Mouse (Mus musculus): ENCODE results near the gene Gm9736. TPM values are rescaled to one million over a fixed set of nuclear protein-coding genes. Genes with fewer than 3 reads are reported as not detected.
"Not testable (repeated sequence)": the region's sequence is repeated elsewhere in the genome, so short reads cannot be mapped to it uniquely, and the experiment has no call there.

Gene Gm9736
- total RNA-seq (2021), result not detected

GRCm38 (mm10) chr10:77751254-77751653, at the start of gene Gm9736:
Gm9736 (minus strand) TSS chr10:77751354.
- intact Hi-C loops (cut with DNase I); DNase-seq: not testable (repeated sequence)

- no peak for DNase-seq
Observed at GRCm38 (mm10) chr10:77798921-77799508, 47.9 kb upstream of the Gm9736 start, which contains the start of gene Gm19668. Gm19668 (minus strand) TSS chr10:77799133.

DNA sequence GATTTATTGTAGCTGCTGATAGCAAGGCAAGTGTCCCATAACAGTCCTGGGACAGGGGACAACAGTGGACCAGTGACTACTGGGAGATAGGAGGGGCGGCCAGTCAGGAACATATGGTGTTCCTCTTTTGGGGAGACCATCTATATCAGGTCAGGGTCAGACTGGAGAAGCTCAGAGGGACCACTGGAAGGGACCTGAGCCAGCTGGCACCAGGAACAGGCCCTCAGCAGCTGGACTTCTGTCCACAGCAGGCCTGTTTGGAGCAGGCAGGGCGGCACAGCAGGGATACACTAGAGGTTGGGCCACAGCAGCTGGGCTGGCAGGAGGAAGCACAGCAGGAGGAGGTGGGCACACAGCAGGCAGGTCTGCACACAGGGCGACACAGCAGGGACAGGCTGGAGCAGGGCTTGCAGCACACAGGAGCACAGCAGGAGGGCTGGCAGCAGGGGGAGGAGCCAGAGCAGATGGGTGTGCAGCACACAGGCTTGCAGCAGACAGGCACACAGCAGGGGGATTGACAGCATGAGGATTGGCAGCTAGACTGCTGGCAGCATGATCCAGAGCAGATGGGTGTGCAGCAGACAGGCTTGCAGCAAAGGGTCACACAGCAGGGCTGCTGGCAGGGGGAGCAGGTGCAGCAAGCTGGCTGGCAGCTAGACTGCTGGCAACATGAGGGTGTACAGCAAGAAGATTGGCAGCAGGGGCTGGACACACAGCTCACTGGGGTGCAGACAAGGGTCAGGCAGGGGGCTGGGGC, 47.2 kb upstream of the Gm9736 start:
- intact Hi-C loops (cut with DNase I); DNase-seq: not testable (repeated sequence)

More at GRCm38 (mm10) chr10:77798921-77799508, 47.9 kb upstream of the Gm9736 start, which contains the start of gene Gm19668:
- intact Hi-C loops (cut with DNase I), result no loop called here

GRCm38 (mm10) chr10:77797677-77798076, 46.5 kb upstream of the Gm9736 start:
- intact Hi-C loops (cut with DNase I), result no loop called here
- no peak for DNase-seq

DNA sequence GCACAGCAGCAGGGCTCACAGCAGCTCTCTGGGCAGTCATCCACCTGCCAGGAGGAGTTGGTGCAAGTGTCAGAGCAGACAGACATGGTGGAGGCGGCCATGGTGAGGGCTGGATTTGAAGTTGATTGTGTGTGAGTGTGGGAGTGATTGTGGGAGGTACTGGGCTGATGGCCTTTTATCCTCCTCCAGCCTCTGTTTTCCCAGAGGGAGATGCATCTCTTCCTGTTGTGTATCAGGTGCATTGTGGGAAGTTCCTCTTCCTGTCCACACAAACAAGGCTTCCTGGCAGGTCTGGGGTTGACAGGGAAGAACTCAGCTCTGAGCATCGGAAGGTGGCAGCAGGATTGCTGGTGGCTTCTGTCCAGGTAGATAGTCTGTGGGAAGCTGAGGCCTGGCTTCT, 43.8 kb upstream of the Gm9736 start, which contains the start of gene Gm9639:
Gene Gm9639, minus strand, starts transcription at position 101 of the 400 bp plus-strand sequence.
- intact Hi-C loops (cut with DNase I), result no loop called here
- no peak for DNase-seq

GRCm38 (mm10) chr10:77788621-77789020, 37.5 kb upstream of the Gm9736 start:
- intact Hi-C loops (cut with DNase I), result no loop called here
- no peak for DNase-seq

DNA sequence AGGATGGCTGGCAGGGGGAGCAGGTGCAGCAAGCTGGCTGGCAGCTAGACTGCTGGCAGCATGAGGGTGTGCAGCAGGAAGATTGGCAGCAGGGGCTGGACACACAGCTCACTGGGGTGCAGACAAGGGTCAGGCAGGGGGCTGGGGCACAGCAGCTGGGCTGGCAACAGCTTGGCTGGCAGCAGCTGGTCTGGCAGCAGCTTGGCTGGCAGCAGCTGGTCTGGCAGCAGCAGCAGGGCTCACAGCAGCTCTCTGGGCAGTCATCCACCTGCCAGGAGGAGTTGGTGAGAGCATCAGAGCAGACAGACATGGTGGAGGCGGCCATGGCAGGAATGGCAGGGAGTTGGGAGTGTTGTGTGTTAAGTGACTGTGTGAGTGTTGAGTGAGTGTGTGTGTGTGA, 36.7 kb upstream of the Gm9736 start, which contains the start of gene Gm7137:
Gene Gm7137, minus strand, starts transcription at position 325 of the 400 bp plus-strand sequence.
- intact Hi-C loops (cut with DNase I), result not testable (repeated sequence)
- peak; percentile 13 to 21 for DNase-seq

- intact Hi-C loops (cut with DNase I); DNase-seq: not testable (repeated sequence)
Observed at GRCm38 (mm10) chr10:77783396-77783795, 32.2 kb upstream of the Gm9736 start.

GRCm38 (mm10) chr10:77782442-77782841, 31.3 kb upstream of the Gm9736 start, which contains the start of gene Gm3250:
Gm3250 (minus strand) TSS chr10:77782542.
- DNase-seq; intact Hi-C loops (cut with DNase I): not testable (repeated sequence)

GRCm38 (mm10) chr10:77776844-77777243, 25.7 kb upstream of the Gm9736 start, which contains the start of gene Gm7138:
Gm7138 (minus strand) TSS chr10:77776944.
- DNase-seq; intact Hi-C loops (cut with DNase I): not testable (repeated sequence)

DNA sequence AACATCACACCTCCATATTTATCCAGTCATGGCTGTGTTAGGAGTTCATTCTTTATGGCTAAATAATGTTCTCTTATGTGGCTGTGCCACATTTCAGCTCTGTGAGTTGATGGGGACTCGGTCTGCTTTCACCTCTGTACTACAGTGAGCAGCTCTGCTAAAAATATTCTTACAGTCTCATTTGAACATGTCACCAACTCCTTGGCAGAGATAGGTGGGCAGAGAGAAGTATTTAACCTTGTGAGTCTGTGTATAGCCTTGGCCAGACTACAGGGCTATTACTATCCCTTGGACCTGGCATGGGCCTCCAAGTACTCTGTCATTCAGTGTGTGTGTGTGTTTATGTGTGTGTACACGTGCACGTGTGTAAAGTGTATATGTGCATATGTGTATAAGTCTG, 21.0 kb upstream of the Gm9736 start:
- DNase-seq, result not testable (repeated sequence)

GRCm38 (mm10) chr10:77771225-77771624, 20.1 kb upstream of the Gm9736 start, which contains the start of gene Gm3238:
Gm3238 (minus strand) TSS chr10:77771325.
- DNase-seq; intact Hi-C loops (cut with DNase I): not testable (repeated sequence)

More for the DNA sequence above, 21.0 kb upstream of the Gm9736 start:
- intact Hi-C loops (cut with DNase I), result not testable (repeated sequence)

DNA sequence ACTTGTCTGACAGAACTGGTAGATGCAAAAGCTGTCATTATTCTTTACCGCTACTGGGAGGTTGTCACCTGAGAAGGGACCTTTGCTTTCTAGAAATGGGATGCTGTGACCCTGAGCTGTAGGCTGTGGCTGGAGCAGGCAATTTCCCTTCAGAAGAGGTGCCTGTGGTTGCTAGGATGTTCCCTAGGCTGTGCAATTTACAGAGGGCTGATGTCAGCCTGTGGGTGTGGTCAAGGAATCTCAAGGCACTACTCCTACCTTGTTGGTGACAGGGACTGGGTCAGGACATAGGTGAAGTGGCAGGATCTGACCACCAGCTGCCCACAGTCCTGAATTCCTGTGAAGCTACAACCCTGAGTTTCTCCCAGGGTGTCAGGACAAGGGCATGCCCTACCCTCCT, 18.6 kb upstream of the Gm9736 start:
- intact Hi-C loops (cut with DNase I), result no loop called here
- DNase-seq, result no peak

DNA sequence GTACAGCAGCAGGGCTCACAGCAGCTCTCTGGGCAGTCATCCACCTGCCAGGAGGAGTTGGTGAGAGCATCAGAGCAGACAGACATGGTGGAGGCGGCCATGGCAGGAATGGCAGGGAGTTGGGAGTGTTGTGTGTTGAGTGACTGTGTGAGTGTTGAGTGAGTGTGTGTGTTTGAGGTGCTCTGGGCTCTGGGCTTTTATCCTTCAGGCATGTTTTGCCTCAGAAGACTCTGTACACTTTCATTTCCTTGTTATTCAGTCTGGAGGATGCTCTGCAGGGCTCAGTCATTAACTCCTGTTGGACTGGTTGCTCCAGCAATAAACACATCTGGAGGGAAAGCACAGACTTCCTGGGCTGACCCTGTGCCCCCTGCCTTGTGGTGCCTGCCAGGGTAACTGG, 8.4 kb upstream of the Gm9736 start, which contains the start of gene Gm3233:
Gene Gm3233, minus strand, starts transcription at position 101 of the 400 bp plus-strand sequence.
- intact Hi-C loops (cut with DNase I); DNase-seq: not testable (repeated sequence)

- DNase-seq, result no peak
- intact Hi-C loops (cut with DNase I), result no loop called here
Observed at GRCm38 (mm10) chr10:77753448-77753847, 2.3 kb upstream of the Gm9736 start.

- DNase-seq; intact Hi-C loops (cut with DNase I): not testable (repeated sequence)
Observed at GRCm38 (mm10) chr10:77752312-77752711, 1.2 kb upstream of the Gm9736 start.

DNA sequence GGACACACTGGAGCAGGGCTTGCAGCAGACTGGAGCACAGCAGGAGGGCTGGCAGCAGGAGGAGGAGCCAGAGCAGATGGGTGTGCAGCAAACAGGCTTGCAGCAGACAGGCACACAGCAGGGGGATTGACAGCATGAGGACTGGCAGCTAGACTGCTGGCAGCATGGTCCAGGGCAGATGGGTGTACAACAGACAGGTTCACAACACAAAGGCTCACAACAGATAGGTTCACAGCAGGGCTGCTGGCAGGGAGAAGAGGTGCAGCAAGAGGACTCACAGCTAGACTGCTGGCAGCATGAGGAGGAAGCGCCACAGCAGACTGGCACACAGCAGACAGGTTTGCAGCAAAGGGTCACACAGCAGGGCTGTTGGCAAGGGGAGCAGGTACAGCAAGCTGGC, 468 bp downstream of the Gm9736 start:
- DNase-seq; intact Hi-C loops (cut with DNase I): not testable (repeated sequence)

DNA sequence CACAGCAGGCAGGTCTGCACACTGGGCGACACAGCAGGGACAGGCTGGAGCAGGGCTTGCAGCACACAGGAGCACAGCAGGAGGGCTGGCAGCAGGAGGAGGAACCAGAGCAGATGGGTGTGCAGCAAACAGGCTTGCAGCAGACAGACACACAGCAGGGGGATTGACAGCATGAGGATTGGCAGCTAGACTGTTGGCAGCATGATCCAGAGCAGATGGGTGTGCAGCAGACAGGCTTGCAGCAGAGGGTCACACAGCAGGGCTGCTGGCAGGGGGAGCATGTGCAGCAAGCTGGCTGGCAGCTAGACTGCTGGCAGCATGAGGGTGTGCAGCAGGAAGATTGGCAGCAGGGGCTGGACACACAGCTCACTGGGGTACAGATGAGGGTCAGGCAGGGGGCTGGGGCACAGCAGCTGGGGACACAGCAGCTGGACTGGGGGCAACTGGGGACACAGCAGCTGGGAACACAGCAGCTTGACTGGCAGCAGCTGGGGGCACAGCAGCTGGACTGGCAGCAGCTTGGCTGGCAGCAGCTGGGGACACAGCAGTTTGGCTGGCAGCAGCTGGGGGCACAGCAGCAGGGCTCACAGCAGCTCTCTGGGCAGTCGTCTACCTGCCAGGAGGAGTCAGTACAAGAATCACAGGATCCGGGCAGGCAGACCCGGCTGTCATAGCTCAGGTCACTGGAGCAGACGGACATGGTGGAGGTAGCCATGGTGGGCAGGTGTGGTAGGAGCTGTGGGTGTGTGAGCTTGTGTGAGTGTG, 9.0 kb downstream of the Gm9736 start, which contains the start of gene Gm18596:
Gene Gm18596, minus strand, starts transcription at position 715 of the 765 bp plus-strand sequence.
- DNase-seq, result not testable (repeated sequence)

DNA sequence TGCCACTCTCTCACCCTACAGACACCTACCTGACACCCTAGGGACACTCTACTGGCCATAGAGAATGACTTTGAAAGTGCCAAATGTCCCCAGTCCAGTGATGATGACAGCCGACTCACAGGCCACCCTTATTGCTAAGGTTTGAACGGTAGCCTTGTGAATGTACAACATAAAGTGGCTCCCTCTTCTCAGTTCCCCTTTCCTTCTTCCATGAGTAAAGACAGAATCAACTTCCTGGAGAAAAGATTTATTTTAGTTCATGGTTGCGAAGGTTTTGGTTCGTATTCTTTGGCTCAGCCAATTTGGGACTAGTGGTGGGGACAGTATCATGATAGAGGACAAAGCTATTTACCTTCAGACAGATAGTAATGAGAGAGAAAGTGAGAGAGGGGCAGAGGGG, 12.2 kb downstream of the Gm9736 start:
- DNase-seq, result no peak
- intact Hi-C loops (cut with DNase I), result no loop called here

More for the DNA sequence above, 9.0 kb downstream of the Gm9736 start, which contains the start of gene Gm18596:
- intact Hi-C loops (cut with DNase I), result not testable (repeated sequence)

GRCm38 (mm10) chr10:77735928-77736327, 15.2 kb downstream of the Gm9736 start:
- intact Hi-C loops (cut with DNase I), result no loop called here
- no peak for DNase-seq
